Mouse (Mus musculus): ENCODE results near the gene Vmn2r83. TPM values are rescaled to one million over a fixed set of nuclear protein-coding genes. Genes with fewer than 3 reads are reported as not detected.

The Vmn2r83 gene
- total and polyA plus RNA-seq, 3 experiments = not detected

GRCm38 (mm10) chr10:79535431-79535830 is 66.9 kb downstream of the Vmn2r83 start:
- intact Hi-C loops (cut with DNase I) = no loop called here
- no peak overlapping the region for H3K27ac ChIP-seq

GRCm38 (mm10) chr10:79536461-79537080 is 68.0 kb downstream of the Vmn2r83 start:
- no peaks in the 10 kb centered on the region for H3K4me1 ChIP-seq (ENCODE audit: control insufficient read depth, insufficient read depth, low read length)
- H3K27me3 ChIP-seq (ENCODE audit: control insufficient read depth, insufficient read depth, low read length) = no peaks in the 10 kb centered on the region
- intact Hi-C loops (cut with DNase I) = no loop called here
- WGBS = 81% methylated on average over 12 of the region's 12 CpGs
- H3K4me3 ChIP-seq = no peak overlapping the region
- no peak overlapping the region for H3K9ac ChIP-seq (ENCODE audit: low read depth, low read length)
- TF ChIP-seq POLR2A (IDR thresholded peaks at IDR 0.05; ENCODE audit: insufficient read depth, low read depth, low read length) (no peak), EP300 (IDR thresholded peaks at IDR 0.05; ENCODE audit: insufficient read depth, low read depth, low read length) (no peak), CTCF (IDR thresholded peaks at IDR 0.05) (no peak)
- DNase-seq = peak in 1 of 2 experiments; percentile 12
- no peaks in the 10 kb centered on the region for H3K79me2 ChIP-seq (replicated peaks; ENCODE audit: control insufficient read depth, insufficient read depth, low read length)
- H3K27ac ChIP-seq = no peak overlapping the region
- H3K36me3 ChIP-seq (ENCODE audit: control insufficient read depth, insufficient read depth, low read length) = no peaks in the 10 kb centered on the region

More at GRCm38 (mm10) chr10:79535431-79535830, 66.9 kb downstream of the Vmn2r83 start:
- DNase-seq = peak in 1 of 2 experiments; percentile 0
- TF ChIP-seq POLR2A (IDR thresholded peaks at IDR 0.05; ENCODE audit: insufficient read depth, low read depth, low read length) (no peak), CTCF (IDR thresholded peaks at IDR 0.05) (no peak), EP300 (IDR thresholded peaks at IDR 0.05; ENCODE audit: insufficient read depth, low read depth, low read length) (no peak)
- WGBS = 47% methylated on average over 1 of the region's 1 CpGs
- H3K4me1 ChIP-seq (ENCODE audit: control insufficient read depth, insufficient read depth, low read length) = no peaks in the 10 kb centered on the region
- no peaks in the 10 kb centered on the region for H3K27me3 ChIP-seq (ENCODE audit: control insufficient read depth, insufficient read depth, low read length)
- no peak overlapping the region for H3K9ac ChIP-seq (ENCODE audit: low read depth, low read length)
- no peaks in the 10 kb centered on the region for H3K79me2 ChIP-seq (replicated peaks; ENCODE audit: control insufficient read depth, insufficient read depth, low read length)
- no peak overlapping the region for H3K4me3 ChIP-seq
- no peaks in the 10 kb centered on the region for H3K36me3 ChIP-seq (ENCODE audit: control insufficient read depth, insufficient read depth, low read length)

- Histone ChIP-seq H3K4me3 (no peak overlapping the region), H3K27ac (no peak overlapping the region), H3K4me1 (ENCODE audit: control insufficient read depth, insufficient read depth, low read length) (no peaks in the 10 kb centered on the region), H3K79me2 (replicated peaks; ENCODE audit: control insufficient read depth, insufficient read depth, low read length) (no peaks in the 10 kb centered on the region), H3K27me3 (ENCODE audit: control insufficient read depth, insufficient read depth, low read length) (no peaks in the 10 kb centered on the region), H3K9ac (ENCODE audit: low read depth, low read length) (no peak overlapping the region), H3K36me3 (ENCODE audit: control insufficient read depth, insufficient read depth, low read length) (no peaks in the 10 kb centered on the region)
- TF ChIP-seq EP300 (IDR thresholded peaks at IDR 0.05; ENCODE audit: insufficient read depth, low read depth, low read length) = no peak
- no peak for TF ChIP-seq CTCF (IDR thresholded peaks at IDR 0.05)
- TF ChIP-seq POLR2A (IDR thresholded peaks at IDR 0.05; ENCODE audit: insufficient read depth, low read depth, low read length) = no peak
- 95% methylated on average over 7 of the region's 7 CpGs for WGBS
- DNase-seq = peak; percentile 1 to 12
- intact Hi-C loops (cut with DNase I) = no loop called here
Measured at GRCm38 (mm10) chr10:79537271-79537670, 68.7 kb downstream of the Vmn2r83 start.

GRCm38 (mm10) chr10:79537781-79538180 is 69.2 kb downstream of the Vmn2r83 start:
- intact Hi-C loops (cut with DNase I) = no loop called here
- 87% methylated on average over 2 of the region's 2 CpGs for WGBS
- Histone ChIP-seq H3K9ac (ENCODE audit: low read depth, low read length) (no peak overlapping the region), H3K27me3 (ENCODE audit: control insufficient read depth, insufficient read depth, low read length) (no peaks in the 10 kb centered on the region), H3K27ac (no peak overlapping the region), H3K4me3 (no peak overlapping the region), H3K79me2 (replicated peaks; ENCODE audit: control insufficient read depth, insufficient read depth, low read length) (no peaks in the 10 kb centered on the region), H3K36me3 (ENCODE audit: control insufficient read depth, insufficient read depth, low read length) (no peaks in the 10 kb centered on the region), H3K4me1 (ENCODE audit: control insufficient read depth, insufficient read depth, low read length) (no peaks in the 10 kb centered on the region)
- no peak for TF ChIP-seq POLR2A (IDR thresholded peaks at IDR 0.05; ENCODE audit: insufficient read depth, low read depth, low read length)
- TF ChIP-seq CTCF (IDR thresholded peaks at IDR 0.05) = no peak
- TF ChIP-seq EP300 (IDR thresholded peaks at IDR 0.05; ENCODE audit: insufficient read depth, low read depth, low read length) = no peak
- DNase-seq = peak in 1 of 2 experiments; percentile 4

- intact Hi-C loops (cut with DNase I) = no loop called here
- no peaks in the 10 kb centered on the region for H3K27me3 ChIP-seq (ENCODE audit: control insufficient read depth, insufficient read depth, low read length)
- H3K4me3 ChIP-seq = no peak overlapping the region
- no peak for TF ChIP-seq CTCF (IDR thresholded peaks at IDR 0.05)
- TF ChIP-seq EP300 (IDR thresholded peaks at IDR 0.05; ENCODE audit: insufficient read depth, low read depth, low read length) = no peak
- no peak for TF ChIP-seq POLR2A (IDR thresholded peaks at IDR 0.05; ENCODE audit: insufficient read depth, low read depth, low read length)
- no peak overlapping the region for H3K27ac ChIP-seq
- no peaks in the 10 kb centered on the region for H3K4me1 ChIP-seq (ENCODE audit: control insufficient read depth, insufficient read depth, low read length)
- no peak overlapping the region for H3K9ac ChIP-seq (ENCODE audit: low read depth, low read length)
- WGBS = 90% methylated on average over 3 of the region's 3 CpGs
- no peaks in the 10 kb centered on the region for H3K36me3 ChIP-seq (ENCODE audit: control insufficient read depth, insufficient read depth, low read length)
- peak in 1 of 2 experiments; percentile 15 for DNase-seq
- H3K79me2 ChIP-seq (replicated peaks; ENCODE audit: control insufficient read depth, insufficient read depth, low read length) = no peaks in the 10 kb centered on the region
Measured at GRCm38 (mm10) chr10:79538323-79538722, 69.8 kb downstream of the Vmn2r83 start.

GRCm38 (mm10) chr10:79538873-79539272 is 70.3 kb downstream of the Vmn2r83 start:
- H3K79me2 ChIP-seq (replicated peaks; ENCODE audit: control insufficient read depth, insufficient read depth, low read length) = no peaks in the 10 kb centered on the region
- 44% methylated on average over 4 of the region's 4 CpGs for WGBS
- no peak overlapping the region for H3K4me3 ChIP-seq
- TF ChIP-seq POLR2A (IDR thresholded peaks at IDR 0.05; ENCODE audit: insufficient read depth, low read depth, low read length) (no peak), EP300 (IDR thresholded peaks at IDR 0.05; ENCODE audit: insufficient read depth, low read depth, low read length) (no peak), CTCF (IDR thresholded peaks at IDR 0.05) (no peak)
- no peak overlapping the region for H3K9ac ChIP-seq (ENCODE audit: low read depth, low read length)
- no peaks in the 10 kb centered on the region for H3K4me1 ChIP-seq (ENCODE audit: control insufficient read depth, insufficient read depth, low read length)
- H3K36me3 ChIP-seq (ENCODE audit: control insufficient read depth, insufficient read depth, low read length) = no peaks in the 10 kb centered on the region
- intact Hi-C loops (cut with DNase I) = no loop called here
- DNase-seq = peak in 1 of 2 experiments; percentile 3
- H3K27me3 ChIP-seq (ENCODE audit: control insufficient read depth, insufficient read depth, low read length) = no peaks in the 10 kb centered on the region
- H3K27ac ChIP-seq = no peak overlapping the region

All from heart, adult 2 months (tissue).